Mouse (Mus musculus) MEL (cell line): Measurements from ENCODE around the gene Tas1r2. TPM values are rescaled to one million over a fixed set of nuclear protein-coding genes. Genes with fewer than 3 reads are reported as not detected.

Experiments used
- DNase-seq: peaks from one replicate; pipeline ENCODE4 v3.0.0; 2011; ENCODE audit warnings: low read depth, low spot score
- H3K27ac ChIP-seq: 2 replicates; pipeline ENCODE4 v1.5.1; 2012; ENCODE audit warnings: low read depth, mild to moderate bottlenecking, control low read depth, low read length, moderate library complexity; ENCODE audit not compliant: control insufficient read depth
- H3K27me3 ChIP-seq, 2 experiments: fragments of 150-350 bp in 1 of 2; sonication (generic) in 1 of 2; 2 replicates each; pipeline ENCODE4 v1.6.1; 2012; ENCODE audit warnings: low read length in 2 of 2, mild to moderate bottlenecking in 2 of 2, improper control_type of control experiment in 1 of 2, moderate library complexity in 1 of 2; ENCODE audit not compliant: insufficient read depth in 2 of 2, control insufficient read depth in 1 of 2
- H3K36me3 ChIP-seq, 2 experiments: 2 replicates each; pipeline ENCODE4 v1.6.1; 2012 to 2014; ENCODE audit warnings: low read length in 2 of 2, improper control_type of control experiment in 1 of 2, inconsistent platforms in 1 of 2, mild to moderate bottlenecking in 1 of 2; ENCODE audit not compliant: insufficient read depth in 2 of 2, control insufficient read depth in 1 of 2
- H3K4me1 ChIP-seq, 2 experiments: fragments of 150-350 bp in 1 of 2; sonication (generic) in 1 of 2; 2 replicates each; pipeline ENCODE4 v1.6.1; 2012; ENCODE audit warnings: low read length in 2 of 2, improper control_type of control experiment in 1 of 2, mild to moderate bottlenecking in 1 of 2; ENCODE audit not compliant: insufficient read depth in 2 of 2, control insufficient read depth in 1 of 2
- H3K4me3 ChIP-seq, 2 experiments: fragments of 150-350 bp in 1 of 2; sonication (generic) in 1 of 2; 2 replicates each; pipeline ENCODE4 v1.5.1; 2012; ENCODE audit warnings: low read depth in 2 of 2, low read length in 2 of 2, mild to moderate bottlenecking in 2 of 2, moderate library complexity in 2 of 2, control low read depth in 1 of 2, improper control_type of control experiment in 1 of 2; ENCODE audit not compliant: control insufficient read depth in 1 of 2, insufficient read depth in 1 of 2
- H3K79me2 ChIP-seq: 2 replicates; pipeline ENCODE4 v1.6.1; 2012; ENCODE audit warnings: mild to moderate bottlenecking, low read length, moderate library complexity; ENCODE audit not compliant: control insufficient read depth, poor library complexity, insufficient read depth
- H3K9ac ChIP-seq: 2 replicates; pipeline ENCODE4 v1.6.1; 2012; ENCODE audit warnings: low read depth, mild to moderate bottlenecking, control low read depth, low read length, moderate library complexity; ENCODE audit not compliant: control insufficient read depth, poor library complexity, severe bottlenecking
- H3K9me3 ChIP-seq: fragments of 150-350 bp; sonication (generic); replicated peaks from 2 replicates; pipeline ENCODE4 v1.6.1; 2012; ENCODE audit warnings: mild to moderate bottlenecking, low read length, improper control_type of control experiment, moderate library complexity; ENCODE audit not compliant: insufficient read depth
- CTCF ChIP-seq, 3 experiments: IDR thresholded peaks in 2 of 3; conservative IDR thresholded peaks in 1 of 3; 2 replicates each; pipeline ENCODE4 v1.5.1; 2011 to 2012; ENCODE audit warnings: low read length in 3 of 3, low read depth in 2 of 3, mild to moderate bottlenecking in 2 of 3, improper control_type of control experiment in 1 of 3, inconsistent platforms in 1 of 3, mixed read lengths in 1 of 3, moderate library complexity in 1 of 3; ENCODE audit not compliant: control insufficient read depth in 1 of 3, insufficient read depth in 1 of 3, poor library complexity in 1 of 3, severe bottlenecking in 1 of 3
- ELF1 ChIP-seq: IDR thresholded peaks from 2 replicates; pipeline ENCODE4 v1.6.1; 2014; ENCODE audit warnings: low read depth, mild to moderate bottlenecking, inconsistent platforms, low read length, improper control_type of control experiment, moderate library complexity
- EP300 ChIP-seq, 2 experiments: IDR thresholded peaks; 2 replicates each; pipeline ENCODE4 v1.6.1; 2011; ENCODE audit warnings: improper control_type of control experiment in 2 of 2, low read length in 2 of 2, low read depth in 1 of 2, mild to moderate bottlenecking in 1 of 2
- ETS1 ChIP-seq: IDR thresholded peaks from 2 replicates; pipeline ENCODE4 v1.6.1; 2012; ENCODE audit warnings: low read depth, mild to moderate bottlenecking, inconsistent platforms, low read length, improper control_type of control experiment, moderate library complexity
- GATA1 ChIP-seq: IDR thresholded peaks from 2 replicates; pipeline ENCODE4 v1.6.1; 2011; ENCODE audit warnings: low read depth, low read length, improper control_type of control experiment
- JUND ChIP-seq: IDR thresholded peaks from 2 replicates; pipeline ENCODE4 v1.6.1; 2011; ENCODE audit warnings: low read depth, mild to moderate bottlenecking, improper control_type of control experiment, low read length
- MAZ ChIP-seq: IDR thresholded peaks from 2 replicates; pipeline ENCODE4 v1.6.1; 2012; ENCODE audit warnings: low read depth, mild to moderate bottlenecking, inconsistent platforms, low read length, improper control_type of control experiment
- MEF2A ChIP-seq: IDR thresholded peaks from 2 replicates; pipeline ENCODE4 v1.6.1; 2014; ENCODE audit warnings: low read depth, mild to moderate bottlenecking, inconsistent platforms, low read length, improper control_type of control experiment; ENCODE audit not compliant: poor library complexity, insufficient replicate concordance, severe bottlenecking; ENCODE audit errors: extremely low read depth
- MXI1 ChIP-seq: IDR thresholded peaks from 2 replicates; pipeline ENCODE4 v1.6.1; 2011; ENCODE audit warnings: mild to moderate bottlenecking, low read depth, low read length, improper control_type of control experiment
- MYC ChIP-seq: IDR thresholded peaks from 2 replicates; pipeline ENCODE4 v1.6.1; 2011; ENCODE audit warnings: low read depth, mild to moderate bottlenecking, low read length, improper control_type of control experiment, moderate library complexity
- NELFE ChIP-seq: IDR thresholded peaks from 2 replicates; pipeline ENCODE4 v1.6.1; 2011; ENCODE audit warnings: low read depth, low read length, improper control_type of control experiment
- POLR2AphosphoS5 ChIP-seq: IDR thresholded peaks from 2 replicates; pipeline ENCODE4 v1.6.1; 2012; ENCODE audit warnings: low read depth, borderline replicate concordance, mild to moderate bottlenecking, inconsistent platforms, low read length, moderate library complexity, mixed read lengths
- RAD21 ChIP-seq: IDR thresholded peaks from 2 replicates; pipeline ENCODE4 v1.6.1; 2011; ENCODE audit warnings: mild to moderate bottlenecking, low read depth, low read length, improper control_type of control experiment
- RCOR1 ChIP-seq: IDR thresholded peaks from 2 replicates; pipeline ENCODE4 v1.6.1; 2012; ENCODE audit warnings: low read depth, mild to moderate bottlenecking, inconsistent platforms, low read length, improper control_type of control experiment
- TCF12 ChIP-seq: IDR thresholded peaks from 2 replicates; pipeline ENCODE4 v1.6.1; 2014; ENCODE audit warnings: low read depth, mild to moderate bottlenecking, inconsistent platforms, low read length, improper control_type of control experiment, moderate library complexity
- USF2 ChIP-seq, 2 experiments: IDR thresholded peaks; 2 replicates each; pipeline ENCODE4 v1.6.1; 2011 to 2012; ENCODE audit warnings: improper control_type of control experiment in 2 of 2, low read length in 2 of 2, borderline replicate concordance in 1 of 2, inconsistent platforms in 1 of 2, low read depth in 1 of 2, mild to moderate bottlenecking in 1 of 2; ENCODE audit not compliant: insufficient read depth in 1 of 2
- ZKSCAN1 ChIP-seq: IDR thresholded peaks from 2 replicates; pipeline ENCODE4 v1.6.1; 2012; ENCODE audit warnings: low read depth, mild to moderate bottlenecking, inconsistent platforms, low read length, improper control_type of control experiment, moderate library complexity
- ZNF384 ChIP-seq: IDR thresholded peaks from 2 replicates; pipeline ENCODE4 v1.6.1; 2012; ENCODE audit warnings: low read depth, mild to moderate bottlenecking, inconsistent platforms, low read length, improper control_type of control experiment
- polyA plus RNA-seq, 2 experiments: library from polyadenylated mRNA; stranded (reverse) in 1 of 2; unstranded in 1 of 2; fragments of >175 nt in 1 of 2; fragments of >200 nt in 1 of 2; gene quantifications; 2 replicates each; pipeline versions ENCODE4 v1.2.1 to v1.2.4; 2012; ENCODE audit warnings: low replicate concordance in 2 of 2, low read depth in 1 of 2; ENCODE audit not compliant: insufficient read length in 2 of 2, insufficient read depth in 1 of 2, missing spikeins in 1 of 2
- total RNA-seq: library from RNA; depleted of rRNA; stranded (reverse); fragments of 300-350 nt; gene quantifications from 2 replicates; pipeline ENCODE4 v1.2.3, GENCODE M21; 2012

Gene Tas1r2
- total and polyA plus RNA-seq, 3 experiments: not detected

GRCm38 (mm10) chr4:139702914-139703313, 49.6 kb downstream of the Tas1r2 start:
- Histone ChIP-seq H3K4me1 (no peaks in the 10 kb centered on the region), H3K27me3 (no peaks in the 10 kb centered on the region; a peak in 1 of 4 replicates), H3K9me3 (no peaks in the 10 kb centered on the region), H3K79me2 (no peaks in the 10 kb centered on the region), H3K27ac (no peak overlapping the region), H3K4me3 (no peak overlapping the region), H3K9ac (no peak overlapping the region), H3K36me3 (no peaks in the 10 kb centered on the region)
- DNase-seq: no peak
- no peak for TF ChIP-seq MAZ

- H3K4me1 ChIP-seq: no peaks in the 10 kb centered on the region
- TF ChIP-seq CTCF (IDR thresholded peaks at IDR 0.05 in 2 of 3, conservative IDR thresholded peaks at IDR 0.05 in 1 of 3; ENCODE audit: control insufficient read depth in 1 of 3, insufficient read depth in 1 of 3, low read depth in 2 of 3, low read length in 3 of 3, poor library complexity in 1 of 3, severe bottlenecking in 1 of 3): peak in 2 of 3 experiments; percentile 12 to 21; a peak in 2 of 6 replicates
- no peak for TF ChIP-seq POLR2AphosphoS5
- TF ChIP-seq TCF12: no peak
- H3K4me3 ChIP-seq: no peak overlapping the region
- H3K9ac ChIP-seq: no peak overlapping the region
- no peaks in the 10 kb centered on the region for H3K79me2 ChIP-seq
- no peaks in the 10 kb centered on the region; a peak in 1 of 4 replicates for H3K27me3 ChIP-seq
- peak; percentile 5 for DNase-seq
- H3K36me3 ChIP-seq: no peaks in the 10 kb centered on the region
- no peak overlapping the region for H3K27ac ChIP-seq
- H3K9me3 ChIP-seq: no peaks in the 10 kb centered on the region
Observed at GRCm38 (mm10) chr4:139703468-139703867, 50.1 kb downstream of the Tas1r2 start.

GRCm38 (mm10) chr4:139705986-139706385, 52.6 kb downstream of the Tas1r2 start:
- no peaks in the 10 kb centered on the region for H3K4me1 ChIP-seq
- no peaks in the 10 kb centered on the region for H3K79me2 ChIP-seq
- H3K27ac ChIP-seq: no peak overlapping the region
- no peak for DNase-seq
- H3K9me3 ChIP-seq: no peaks in the 10 kb centered on the region
- H3K27me3 ChIP-seq: no peaks in the 10 kb centered on the region; a peak in 1 of 4 replicates
- no peaks in the 10 kb centered on the region for H3K36me3 ChIP-seq
- TF ChIP-seq GATA1: no peak
- no peak overlapping the region for H3K9ac ChIP-seq
- H3K4me3 ChIP-seq: no peak overlapping the region

- Histone ChIP-seq H3K9me3 (no peaks in the 10 kb centered on the region), H3K36me3 (no peaks in the 10 kb centered on the region), H3K4me1 (no peaks in the 10 kb centered on the region), H3K27me3 (no peaks in the 10 kb centered on the region; a peak in 1 of 4 replicates), H3K9ac (no peak overlapping the region), H3K27ac (no peak overlapping the region), H3K79me2 (no peaks in the 10 kb centered on the region), H3K4me3 (no peak overlapping the region)
- TF ChIP-seq TCF12 (no peak), ELF1 (no peak), USF2 (IDR thresholded peaks at IDR 0.05; ENCODE audit: borderline replicate concordance in 1 of 2, insufficient read depth in 1 of 2, low read depth in 1 of 2, low read length in 2 of 2) (no peak), RAD21 (no peak), ZKSCAN1 (no peak), MXI1 (no peak), ETS1 (no peak), NELFE (no peak), RCOR1 (no peak), ZNF384 (no peak), EP300 (IDR thresholded peaks at IDR 0.05; ENCODE audit: low read depth in 1 of 2, low read length in 2 of 2) (no peak), MEF2A (no peak), JUND (no peak), MYC (no peak)
- DNase-seq: no peak
Observed at GRCm38 (mm10) chr4:139710467-139711334, 57.4 kb downstream of the Tas1r2 start.
